8 mouse cellular contexts compared by ENCODE assay signal in the genomic region with DNA sequence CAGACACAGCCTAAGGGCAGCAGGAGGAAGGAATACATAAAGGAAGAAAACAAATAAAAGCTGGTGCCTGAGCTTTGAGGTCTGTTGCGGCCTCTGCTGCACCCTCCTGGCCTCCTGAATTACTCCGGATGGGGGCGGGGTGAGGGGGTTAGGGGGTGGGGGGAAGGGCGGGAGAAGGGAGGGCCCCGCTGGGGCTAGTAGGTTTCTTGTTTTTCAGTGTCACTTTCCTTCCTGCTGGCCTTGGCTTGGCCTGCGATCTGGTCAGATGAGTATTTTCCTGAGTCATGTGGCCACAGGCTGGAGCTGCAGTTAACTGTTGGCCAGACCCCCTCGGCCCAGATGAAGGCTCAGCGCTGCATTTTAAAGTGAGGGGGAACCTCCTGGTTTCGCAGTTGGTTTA. TPM values are rescaled to one million over a fixed set of nuclear protein-coding genes. Genes with fewer than 3 reads are reported as not detected.
A peak's percentile ranks its signal among the peaks of the same experiment; 100 is the strongest.
DNase-seq lines count a peak whose midpoint lies in the region; ATAC-seq and TF ChIP-seq lines count a peak whose summit lies in the region.

No protein-coding gene starts in this region.

- H3K4me1 ChIP-seq in spleen, adult 2 months (ENCODE audit: control insufficient read depth, insufficient read depth, insufficient read length): peaks cover 13% of the 10 kb centered on the region; the same call in 1 of the 2 replicates
- peaks cover 7% of the 10 kb centered on the region for H3K4me1 ChIP-seq in lung, embryonic 16.5 days (replicated peaks; ENCODE audit: control insufficient read depth, insufficient read depth, low read length)

- peak overlapping the region; percentile 50 for H3K4me2 ChIP-seq in lung, embryonic 16.5 days (ENCODE audit: low read depth, low read length)

- peak in 1 of 2 experiments; percentile 35 for DNase-seq in spleen, adult 2 months (ENCODE audit: low read depth in 1 of 2, low spot score in 2 of 2)
- DNase-seq in spleen, adult 12 weeks (ENCODE audit: low spot score): no peak
- peak; percentile 81 for DNase-seq in embryo, embryonic 9.5 days (ENCODE audit: extremely low spot score)
- DNase-seq in heart, adult 9 months (ENCODE audit: low spot score in 2 of 2): peak; percentile 49 to 62
- peak; percentile 33 for DNase-seq in kidney, adult 18-20 months
- DNase-seq in ovary, postnatal 36 days (ENCODE audit: low spot score): peak; percentile 38
- no peak for DNase-seq in right cerebral cortex, postnatal 25 days

- no peaks in the 10 kb centered on the region for H3K36me3 ChIP-seq in spleen, adult 2 months (ENCODE audit: control insufficient read depth, insufficient read depth, low read length)
- no peaks in the 10 kb centered on the region for H3K36me3 ChIP-seq in lung, embryonic 16.5 days (ENCODE audit: control insufficient read depth, insufficient read depth, low read length)

- ATAC-seq in lung, embryonic 16.5 days (ENCODE audit: low read depth): peak; percentile 69

- H3K27me3 ChIP-seq in spleen, adult 2 months (ENCODE audit: control insufficient read depth, insufficient read depth, low read length): no peaks in the 10 kb centered on the region
- H3K27me3 ChIP-seq in lung, embryonic 16.5 days (ENCODE audit: control insufficient read depth, insufficient read depth, low read depth, low read length): no peaks in the 10 kb centered on the region

- H3K4me3 ChIP-seq in spleen, adult 2 months (ENCODE audit: extremely low read depth, insufficient read depth, insufficient read length): peak overlapping the region; percentile 56
- peak overlapping the region; percentile 10 for H3K4me3 ChIP-seq in lung, embryonic 16.5 days (ENCODE audit: low read length)

- H3K27ac ChIP-seq in spleen, adult 2 months (ENCODE audit: insufficient read depth, low read length): peak overlapping the region; percentile 88
- H3K27ac ChIP-seq in lung, embryonic 16.5 days (ENCODE audit: low read length): peak overlapping the region; percentile 57; the same call in 1 of the 2 replicates

- 2% methylated on average over 9 of the region's 9 CpGs for WGBS in spleen, adult 2 months
- WGBS in lung, embryonic 16.5 days: 5% methylated on average over 8 of the region's 9 CpGs

- TF ChIP-seq POLR2A in spleen, adult 2 months (IDR thresholded peaks at IDR 0.05; ENCODE audit: low read depth, low read length): peak; percentile 30; the same call in 1 of the 2 replicates

- H3K9ac ChIP-seq in lung, embryonic 16.5 days (ENCODE audit: low read length): peak overlapping the region; percentile 12; the same call in 1 of the 2 replicates

- TF ChIP-seq CTCF in spleen, adult 2 months (IDR thresholded peaks at IDR 0.05; ENCODE audit: extremely low read depth, insufficient read depth, insufficient read length, insufficient replicate concordance): no peak

- H3K9me3 ChIP-seq in lung, embryonic 16.5 days (ENCODE audit: control insufficient read depth, low read length): no peaks in the 10 kb centered on the region

RNA-seq across cellular contexts. Expression of a gene that starts 7.5 kb away (rescaled TPM):
- polyA plus RNA-seq in spleen, adult 2 months (2012; rRNA removed): 3.3 and 4.1 TPM in 2 replicates
- polyA plus RNA-seq in lung, embryonic 16.5 days (2015; fragmentation: Nextera tagmentation; extraction: Ambion mirVana): 5.4 and 6.9 TPM in 2 replicates

Comparison
In these comparisons a context has a peak if more than half of its experiments do, and no peak if none do; other contexts are left out.
1. DNase-seq: peak in embryo, embryonic 9.5 days (single experiment), heart, adult 9 months (2 of 2), kidney, adult 18-20 months (single experiment) and ovary, postnatal 36 days (single experiment); none in spleen, adult 12 weeks (single experiment) and right cerebral cortex, postnatal 25 days (single experiment).